Mouse (Mus musculus): ENCODE results near the gene Wnt11. TPM values are rescaled to one million over a fixed set of nuclear protein-coding genes. Genes with fewer than 3 reads are reported as not detected.

Wnt11 gene
- total RNA-seq, 2 experiments from 2014 or later: 10.5 to 12.8 TPM

DNA sequence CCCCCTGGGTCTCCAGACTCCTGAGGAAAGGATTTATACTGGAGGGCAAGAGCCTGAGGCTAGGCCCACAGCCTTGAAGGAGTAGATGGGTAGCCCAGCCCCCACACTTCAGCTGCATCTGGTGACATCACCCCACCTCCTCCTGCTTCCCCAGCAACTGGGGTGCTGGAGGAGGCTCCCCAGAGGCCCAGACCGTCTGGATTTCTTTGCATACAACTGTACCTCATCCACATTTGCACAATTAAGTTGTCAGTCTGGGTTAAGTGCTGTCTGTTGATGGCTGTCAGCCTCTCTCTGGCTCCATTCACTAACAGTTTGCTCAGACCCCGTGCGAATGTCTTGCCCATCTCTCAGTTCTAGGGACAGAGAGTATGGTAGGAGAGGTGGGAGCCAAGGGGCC, 6.9 kb upstream of the Wnt11 start:
- DNase-seq: no peak

- no peak for DNase-seq
Measured at GRCm38 (mm10) chr7:98828876-98829275, 6.0 kb upstream of the Wnt11 start.

- no peak for DNase-seq
Measured at GRCm38 (mm10) chr7:98831290-98831689, 3.6 kb upstream of the Wnt11 start.

DNA sequence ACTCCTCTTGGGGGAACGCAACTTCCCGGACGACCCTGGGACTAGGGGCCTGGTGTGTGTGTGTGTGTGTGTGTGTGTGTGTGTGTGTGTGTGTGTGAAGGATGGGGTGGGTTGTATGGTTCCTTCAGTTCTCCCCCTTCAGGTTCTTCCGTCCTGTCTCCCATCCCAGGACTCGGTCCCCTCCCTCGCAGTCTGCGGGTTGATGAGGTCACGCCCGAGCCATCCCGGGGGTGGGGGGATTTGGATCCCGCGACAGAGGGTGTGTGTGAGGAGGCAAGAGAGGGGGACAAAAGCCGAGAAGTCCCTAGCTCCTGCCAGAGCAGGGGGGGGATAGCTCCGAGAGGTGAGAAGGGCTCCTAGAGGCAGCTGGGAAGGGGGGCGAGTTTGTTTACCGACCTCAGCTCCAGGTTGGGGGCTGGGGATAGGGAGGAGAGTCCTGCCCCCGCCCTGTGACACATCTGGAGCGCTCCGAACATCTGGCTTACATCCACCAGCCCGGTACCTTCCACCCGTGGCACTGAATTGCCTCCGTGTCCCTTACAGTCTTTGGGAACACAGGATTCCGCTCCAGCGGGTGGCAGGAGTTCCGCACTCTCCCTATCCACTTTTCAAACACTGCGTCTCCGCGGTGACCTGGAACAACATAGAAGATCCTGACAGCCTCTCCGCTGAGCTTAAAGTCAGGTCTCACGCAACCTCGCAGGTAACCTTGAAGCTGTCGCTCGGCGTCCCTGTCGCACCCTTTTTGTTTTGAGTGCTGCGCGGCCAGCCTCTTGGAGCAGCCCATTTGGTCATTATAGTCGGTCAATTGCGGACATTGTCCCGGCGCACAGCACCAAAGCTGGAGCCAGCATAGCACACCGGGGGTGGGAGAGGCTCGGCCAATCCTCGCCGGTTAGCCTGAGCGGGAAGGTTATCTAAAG, 868 bp downstream of the Wnt11 start:
- no peak for DNase-seq

GRCm38 (mm10) chr7:98836646-98837045, 1.7 kb downstream of the Wnt11 start:
- peak; percentile 89 for DNase-seq

DNA sequence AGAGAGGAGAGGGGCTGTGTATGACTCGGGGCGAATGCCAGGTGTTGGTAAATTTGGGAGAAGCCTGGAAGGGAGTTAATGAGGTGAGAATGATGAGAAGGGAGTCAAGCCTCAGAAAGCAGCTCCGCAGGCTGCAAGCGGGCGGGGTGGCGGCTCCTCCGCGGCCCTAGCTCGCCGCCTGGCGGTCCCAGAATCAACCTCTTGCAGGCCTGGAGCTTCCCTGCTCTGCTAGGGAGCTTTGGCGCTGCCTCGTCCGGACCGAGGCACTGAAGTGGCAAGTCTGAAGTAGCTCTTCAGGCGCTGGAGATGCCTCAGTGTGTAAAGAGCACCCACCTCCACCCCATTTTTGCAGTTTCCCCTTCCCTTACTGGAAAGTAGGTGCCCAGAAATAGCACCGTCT, 3.0 kb downstream of the Wnt11 start:
- DNase-seq: peak; percentile 85

DNA sequence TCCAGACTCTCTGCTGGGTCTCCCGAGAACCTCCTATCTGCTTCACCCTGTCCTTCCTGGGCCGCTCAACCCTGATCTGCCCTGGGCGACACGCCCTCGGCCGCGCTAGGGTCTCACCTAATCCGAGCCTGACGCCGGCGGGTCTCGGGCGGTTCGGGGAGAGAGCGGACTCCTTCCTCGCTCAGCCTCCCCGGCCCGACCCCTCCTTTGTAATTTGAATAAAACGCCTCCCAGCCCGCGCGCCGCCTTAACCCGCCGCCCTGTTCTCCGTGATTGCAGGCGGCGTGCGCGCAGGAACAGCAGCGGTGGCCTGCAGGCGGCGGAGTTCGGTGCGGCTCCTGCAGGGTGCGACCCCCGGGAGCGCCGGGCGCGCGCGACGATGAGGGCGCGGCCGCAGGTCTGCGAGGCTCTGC, 3.8 kb downstream of the Wnt11 start:
- DNase-seq: peak; percentile 65

DNA sequence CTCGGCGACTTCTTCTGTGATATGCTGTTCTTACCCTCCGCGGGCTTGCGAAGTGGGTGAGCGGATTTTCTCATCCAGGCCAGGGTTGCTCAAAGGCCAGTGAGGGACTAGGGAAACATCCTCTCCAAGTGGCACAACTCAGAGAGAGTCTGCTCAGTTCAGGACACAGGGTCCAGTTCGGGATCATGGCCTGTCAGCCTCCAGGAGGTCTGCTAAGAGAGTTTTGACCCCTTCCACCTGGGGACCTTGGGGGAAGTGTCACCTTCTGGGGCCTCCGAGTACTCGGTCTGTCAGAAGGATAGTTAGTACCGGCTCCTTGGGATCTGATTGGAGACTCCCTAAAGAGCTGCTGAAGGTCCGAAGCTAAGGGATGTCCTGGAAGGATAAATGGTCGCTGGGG, 4.4 kb downstream of the Wnt11 start:
- no peak for DNase-seq

- no peak for DNase-seq
Measured at GRCm38 (mm10) chr7:98840771-98841170, 5.9 kb downstream of the Wnt11 start.

GRCm38 (mm10) chr7:98841802-98842201, 6.9 kb downstream of the Wnt11 start:
- no peak for DNase-seq

GRCm38 (mm10) chr7:98842997-98843396, 8.1 kb downstream of the Wnt11 start:
- no peak for DNase-seq

GRCm38 (mm10) chr7:98843649-98844048, 8.7 kb downstream of the Wnt11 start:
- no peak for DNase-seq

DNA sequence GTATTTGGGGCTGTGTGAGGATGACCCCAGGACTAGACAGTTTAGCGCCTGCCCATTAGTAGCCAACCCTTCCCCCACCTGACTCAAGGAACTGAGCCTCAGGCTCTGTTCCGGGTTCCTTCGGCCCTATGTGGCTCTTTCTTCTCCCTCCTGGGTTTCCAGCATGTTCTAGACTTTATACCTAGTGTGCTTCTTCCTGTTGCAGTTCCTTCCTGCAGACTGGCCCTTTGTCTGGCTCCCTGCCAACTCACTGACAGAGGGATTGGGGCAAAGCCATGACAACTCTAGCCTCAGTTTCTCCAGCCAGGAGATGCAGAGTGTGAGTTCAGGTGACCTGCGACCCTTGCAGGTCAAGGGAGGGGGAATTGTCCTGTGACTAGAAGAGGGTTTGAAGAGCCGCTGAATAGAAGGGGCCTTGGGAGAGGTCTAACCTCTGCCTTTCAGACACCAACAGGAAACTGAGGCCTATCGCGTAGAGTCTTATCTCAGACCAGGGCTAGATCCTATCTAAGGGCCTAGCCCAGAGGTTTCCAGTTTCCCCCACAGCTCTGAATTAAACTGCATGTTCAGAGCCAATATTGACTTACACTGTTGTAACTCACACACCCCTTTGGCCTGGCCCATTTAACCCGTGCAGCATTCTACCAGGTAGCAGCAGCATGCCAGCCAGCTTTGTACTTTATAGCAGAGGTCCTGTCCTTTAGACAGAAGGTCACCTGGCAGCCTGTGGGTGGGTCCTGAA, 14.2 kb downstream of the Wnt11 start:
- DNase-seq: no peak

DNA sequence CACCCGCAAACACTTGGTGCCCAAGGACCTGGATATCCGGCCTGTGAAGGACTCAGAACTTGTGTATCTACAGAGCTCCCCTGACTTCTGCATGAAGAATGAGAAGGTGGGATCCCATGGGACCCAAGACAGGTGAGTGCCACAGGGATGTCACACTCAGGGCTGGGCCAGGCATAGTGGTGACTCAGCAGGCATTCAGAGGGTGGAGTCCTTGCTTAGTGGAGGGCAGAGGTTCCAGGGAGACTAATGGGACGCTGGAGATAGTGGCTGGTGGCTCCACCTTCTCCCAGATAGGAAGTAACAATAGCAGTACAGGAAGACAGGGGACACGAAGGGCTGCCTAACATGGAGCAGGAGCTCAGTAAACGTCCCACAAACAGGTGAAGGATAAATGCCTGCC, 15.5 kb downstream of the Wnt11 start:
- no peak for DNase-seq

DNA sequence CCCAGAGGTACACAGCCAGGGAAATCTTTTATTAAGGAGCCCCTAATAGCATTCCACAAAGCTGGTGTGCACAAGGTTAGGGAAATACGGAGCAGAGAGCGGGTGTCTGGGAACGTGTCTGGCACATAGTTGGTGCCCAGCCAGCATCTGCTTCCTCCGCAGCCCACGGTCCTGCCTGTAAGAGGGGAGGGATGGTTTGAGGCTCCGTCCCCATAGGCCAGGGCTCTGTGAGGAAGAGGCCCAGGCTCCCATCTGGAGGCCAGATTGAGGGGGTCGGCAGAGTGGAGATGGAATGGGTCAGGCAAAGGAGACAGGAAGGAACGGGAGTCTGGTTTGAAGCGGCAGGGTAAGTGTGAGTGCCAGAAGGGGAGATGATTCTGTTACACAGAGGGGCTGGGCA, 16.3 kb downstream of the Wnt11 start:
- no peak for DNase-seq

- no peak for DNase-seq
Measured at GRCm38 (mm10) chr7:98852950-98853650, 18.2 kb downstream of the Wnt11 start.

- DNase-seq: peak; percentile 43
Measured at GRCm38 (mm10) chr7:98853806-98854205, 18.9 kb downstream of the Wnt11 start.

DNA sequence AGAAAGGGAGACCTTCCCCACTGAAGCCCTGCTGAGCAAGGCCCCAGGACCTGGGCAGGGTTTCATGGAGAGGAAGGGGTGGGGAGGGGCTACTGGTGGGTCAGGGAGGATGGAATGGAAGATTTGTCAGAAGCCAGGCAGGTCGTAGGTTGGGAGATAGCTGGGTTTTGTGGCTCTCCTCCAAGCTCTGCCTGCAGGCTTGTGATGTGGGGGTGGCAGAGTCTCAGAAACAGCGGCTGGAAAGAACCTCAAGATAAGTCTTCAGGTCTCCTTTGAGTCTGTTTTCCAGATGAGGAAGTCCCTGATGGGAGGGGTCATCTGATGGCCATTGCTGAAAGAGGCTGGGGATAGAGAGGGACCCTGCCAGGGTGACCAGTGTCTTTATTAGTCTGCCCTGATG, 20.5 kb downstream of the Wnt11 start:
- DNase-seq: no peak

DNA sequence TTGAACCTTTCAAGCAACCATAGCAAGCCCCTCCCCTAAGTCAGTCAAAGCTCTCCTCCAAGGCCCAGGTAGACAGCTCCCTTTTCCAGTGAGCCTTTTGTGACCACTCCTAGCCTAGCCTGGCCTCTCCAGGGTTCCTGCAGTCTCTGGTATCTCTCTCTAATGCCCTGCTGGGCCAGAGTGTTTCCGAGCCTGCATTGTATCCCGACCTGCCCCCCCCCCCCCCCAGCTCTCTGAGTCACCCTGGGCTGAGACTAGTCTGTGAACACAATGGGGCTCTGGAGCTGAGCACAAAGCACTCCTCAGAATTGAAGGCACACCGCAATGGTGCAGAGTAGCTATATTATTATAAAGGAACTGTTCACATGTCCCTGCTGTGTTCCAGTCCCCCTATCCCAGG, 21.2 kb downstream of the Wnt11 start:
- DNase-seq: no peak

DNA sequence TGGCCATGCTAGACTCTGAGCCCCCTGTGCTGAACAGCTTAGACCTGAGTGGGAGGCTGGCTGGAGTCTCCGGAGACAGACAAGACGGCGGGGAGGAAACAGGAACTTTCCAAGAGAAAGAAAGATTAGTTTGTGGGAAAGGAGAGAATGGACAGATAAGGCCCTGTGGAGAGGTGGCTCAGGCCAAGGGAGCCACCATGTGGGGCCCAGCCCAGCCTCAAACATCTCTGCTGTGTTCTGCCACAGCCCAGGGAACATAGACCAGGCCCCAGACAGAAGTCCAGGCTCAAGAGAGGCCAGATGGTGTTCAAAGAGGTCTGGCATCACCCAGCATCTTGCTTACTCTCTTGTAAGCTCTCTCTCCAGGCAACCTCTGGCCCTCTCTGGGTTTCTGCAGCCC, 22.2 kb downstream of the Wnt11 start:
- no peak for DNase-seq

DNA sequence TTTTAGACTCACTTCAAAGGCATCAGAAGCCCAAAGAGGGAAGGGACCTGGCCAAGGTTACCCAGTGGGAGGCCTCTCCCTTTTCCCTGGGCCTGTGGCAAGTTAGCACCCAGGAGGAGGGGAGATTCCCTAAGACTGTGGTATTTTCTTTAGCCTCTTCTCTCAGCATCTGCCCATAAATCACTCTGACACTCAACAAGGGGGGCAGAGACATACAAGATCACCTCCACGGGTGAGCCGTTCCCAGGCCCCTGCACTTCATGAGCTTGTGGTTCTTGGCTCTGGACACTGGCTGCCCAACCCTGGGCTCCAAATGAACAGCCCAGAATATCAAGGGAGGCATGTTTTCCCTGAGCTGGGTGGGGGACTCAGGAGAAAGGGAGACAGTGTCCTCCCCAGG, 26.1 kb downstream of the Wnt11 start:
- DNase-seq: no peak

DNA sequence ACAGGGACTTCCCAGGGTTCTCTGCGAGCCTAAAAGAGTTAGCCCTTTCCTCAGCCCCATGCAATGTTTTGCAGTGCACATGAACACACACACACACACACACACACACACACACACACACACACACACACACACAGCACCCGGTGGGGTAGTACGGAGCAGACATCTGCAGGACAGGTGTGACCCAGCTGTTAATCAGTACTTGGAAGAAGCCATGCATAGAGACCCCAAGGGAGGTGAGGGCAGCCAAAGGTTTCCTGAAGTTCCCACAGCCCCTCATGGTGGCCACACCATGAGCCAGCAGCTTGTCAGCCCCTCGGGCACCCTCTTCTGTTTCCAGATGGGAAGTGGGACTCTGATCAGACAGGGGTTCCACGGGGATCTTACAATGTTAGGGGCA, 28.1 kb downstream of the Wnt11 start:
- no peak for DNase-seq
